Mouse (Mus musculus) liver, embryonic 13.5 days (tissue): ENCODE results near the gene Ltf. TPM values are rescaled to one million over a fixed set of nuclear protein-coding genes. Genes with fewer than 3 reads are reported as not detected.
A peak's percentile ranks its signal among the peaks of the same experiment; 100 is the strongest.

Experiments used
- ATAC-seq: fragments of 200-750 bp; cut with Nextera tagmentation; 2 replicates; pipeline ENCODE4 v1.8.0; 2017; ENCODE audit warnings: low read depth, mild to moderate bottlenecking, moderate number of reproducible peaks, moderate library complexity
- DNase-seq: peaks from one replicate; pipeline ENCODE4 v3.0.0; 2022
- H3K27ac ChIP-seq: fragments of 300-500 bp; sonication (generic); 2 replicates; pipeline ENCODE4 v1.5.1; 2015; ENCODE audit warnings: moderate library complexity, mild to moderate bottlenecking, inconsistent platforms
- H3K27me3 ChIP-seq: fragments of 300-500 bp; sonication (generic); 2 replicates; pipeline ENCODE4 v1.6.1; 2015; ENCODE audit warnings: mild to moderate bottlenecking, inconsistent platforms
- H3K36me3 ChIP-seq: fragments of 300-500 bp; sonication (generic); 2 replicates; pipeline ENCODE4 v1.6.1; 2015; ENCODE audit warnings: mild to moderate bottlenecking, inconsistent platforms
- H3K4me1 ChIP-seq: fragments of 300-500 bp; sonication (generic); replicated peaks from 2 replicates; pipeline ENCODE4 v1.6.1; 2015; ENCODE audit warnings: inconsistent platforms
- H3K4me2 ChIP-seq: fragments of 300-500 bp; sonication (generic); 2 replicates; pipeline ENCODE4 v1.6.1; 2015; ENCODE audit warnings: inconsistent platforms, mild to moderate bottlenecking, moderate library complexity
- H3K4me3 ChIP-seq: fragments of 300-500 bp; sonication (generic); replicated peaks from 2 replicates; pipeline ENCODE4 v1.5.1; 2015; ENCODE audit warnings: mild to moderate bottlenecking, inconsistent platforms
- H3K9ac ChIP-seq: fragments of 300-500 bp; sonication (generic); 2 replicates; pipeline ENCODE4 v1.6.1; 2015; ENCODE audit warnings: mild to moderate bottlenecking, inconsistent platforms
- H3K9me3 ChIP-seq: fragments of 300-500 bp; sonication (generic); replicated peaks from 2 replicates; pipeline ENCODE4 v1.6.1; 2016; ENCODE audit warnings: inconsistent platforms
- WGBS: fragments of 180-500 bp; shearing (Covaris S2); methylation state at CpG from one replicate; pipeline ENCODE4 v1.1.7; 2015; ENCODE audit not compliant: insufficient replicate concordance; 5-methylcytosine and 5-hydroxymethylcytosine counted together
- polyA plus RNA-seq: library from polyadenylated mRNA; unstranded; fragments of >200 nt; fragmentation: Nextera tagmentation; extraction: Ambion mirVana; gene quantifications from 2 replicates; pipeline ENCODE4 v1.2.1, GENCODE M21; 2015

Gene Ltf
- 17.7 and 18.7 TPM in 2 replicates for polyA plus RNA-seq

DNA sequence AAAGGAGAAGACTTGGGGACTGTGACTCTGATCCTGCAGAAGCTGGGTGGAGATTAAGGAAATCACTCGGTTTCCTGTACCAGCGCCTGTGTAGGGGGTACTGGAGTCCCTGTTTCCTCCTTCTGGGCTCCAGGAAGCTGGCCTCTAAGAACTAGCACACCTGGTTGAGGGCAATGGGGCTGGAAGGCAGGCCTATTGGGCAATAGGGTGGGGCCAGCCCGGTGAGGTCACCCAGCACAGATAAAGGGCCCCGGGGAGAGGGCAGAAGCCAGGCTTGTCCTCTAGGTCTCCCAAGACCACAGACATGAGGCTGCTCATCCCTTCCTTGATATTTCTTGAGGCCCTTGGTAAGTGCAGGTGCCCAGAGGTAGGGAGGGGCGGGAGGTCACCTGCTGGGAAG, at the start of gene Ltf:
Gene Ltf (plus strand): TSS at position 250 of the 400 bp plus-strand sequence.
- Histone ChIP-seq H3K4me3 (no peak within 1 kb of the TSS), H3K27ac (no peak within 1 kb of the TSS), H3K4me2 (no peak within 1 kb of the TSS), H3K4me1 (peaks cover 7% of the 10 kb centered on the region; the same call in 1 of the 2 replicates), H3K36me3 (no peaks in the 10 kb centered on the region), H3K27me3 (no peaks in the 10 kb centered on the region), H3K9me3 (no peaks in the 10 kb centered on the region), H3K9ac (no peak within 1 kb of the TSS)
- DNase-seq (no peak), ATAC-seq (peak; percentile 61)
- 15% methylated on average over 5 of the region's 5 CpGs for WGBS

DNA sequence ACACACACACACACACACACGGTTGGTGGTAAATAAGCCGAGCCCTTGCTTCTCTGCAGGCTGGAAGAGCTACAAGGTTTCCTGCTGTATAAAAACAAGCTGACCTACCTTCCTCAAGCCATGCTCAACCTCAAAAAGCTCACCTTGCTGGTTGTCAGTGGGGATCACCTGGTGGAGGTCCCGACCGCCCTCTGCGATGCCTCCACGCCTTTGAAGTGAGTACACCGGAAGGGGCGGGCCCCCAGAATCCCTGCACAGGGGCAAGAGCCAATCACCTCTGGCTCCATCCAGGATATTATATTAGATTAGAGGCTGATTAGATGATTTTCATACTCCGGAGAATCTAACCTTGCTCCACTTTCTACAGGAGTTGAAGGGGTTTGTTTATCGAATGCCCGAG, 39.7 kb upstream of the Ltf start:
- H3K9me3 ChIP-seq, result no peaks in the 10 kb centered on the region
- H3K4me3 ChIP-seq, result no peak overlapping the region
- H3K27ac ChIP-seq, result no peak overlapping the region
- no peak overlapping the region for H3K9ac ChIP-seq
- no peaks in the 10 kb centered on the region for H3K27me3 ChIP-seq
- no peaks in the 10 kb centered on the region for H3K36me3 ChIP-seq
- no peaks in the 10 kb centered on the region for H3K4me1 ChIP-seq
- 86% methylated on average over 11 of the region's 11 CpGs for WGBS
- no peak overlapping the region for H3K4me2 ChIP-seq
- no peak for DNase-seq
- no peak for ATAC-seq

DNA sequence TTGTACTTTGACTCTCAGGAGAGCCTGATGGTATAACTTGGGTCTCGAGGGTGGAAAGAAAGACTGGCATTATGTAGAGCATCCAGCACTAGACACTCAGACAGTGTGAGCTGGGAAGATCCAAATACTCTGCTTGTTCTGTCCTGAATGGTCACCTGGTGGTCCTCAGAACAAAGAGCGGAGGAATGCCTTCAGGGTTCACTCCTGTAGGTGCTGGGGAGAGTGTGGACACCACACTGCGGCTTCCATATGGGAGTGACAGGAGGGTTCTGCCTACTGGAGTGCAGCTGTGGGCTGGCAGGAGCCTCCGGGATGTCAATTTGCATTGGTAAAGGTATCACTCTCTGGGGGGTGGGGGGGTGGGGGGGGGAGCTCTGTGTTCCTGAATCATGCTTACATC, 36.7 kb upstream of the Ltf start:
- Histone ChIP-seq H3K27ac (no peak overlapping the region), H3K27me3 (no peaks in the 10 kb centered on the region), H3K9me3 (no peaks in the 10 kb centered on the region), H3K9ac (no peak overlapping the region), H3K36me3 (no peaks in the 10 kb centered on the region), H3K4me2 (no peak overlapping the region), H3K4me3 (no peak overlapping the region), H3K4me1 (no peaks in the 10 kb centered on the region)
- no peak for DNase-seq
- WGBS, result 58% methylated on average over 4 of the region's 4 CpGs
- no peak for ATAC-seq

DNA sequence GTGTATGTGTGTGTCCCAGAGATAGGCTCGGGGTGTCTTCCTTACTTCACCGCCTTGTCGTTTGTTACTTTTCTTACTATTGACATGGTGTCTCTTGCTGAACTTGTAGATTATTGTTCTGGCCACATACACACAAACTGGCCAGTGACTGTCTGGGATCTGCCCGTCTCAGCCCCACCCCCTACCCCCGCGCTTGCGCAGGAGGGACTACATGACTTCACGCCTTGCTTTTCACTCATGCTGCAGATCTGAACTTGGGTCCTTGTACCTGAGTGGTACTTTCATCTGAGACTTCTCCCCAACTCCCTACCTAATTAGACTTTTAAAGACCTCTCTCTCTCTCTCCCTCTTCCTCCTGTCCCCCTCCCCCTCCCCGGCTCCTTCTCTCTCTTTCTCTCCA, 35.0 kb upstream of the Ltf start:
- DNase-seq (no peak), ATAC-seq (no peak)
- Histone ChIP-seq H3K4me1 (no peaks in the 10 kb centered on the region), H3K27me3 (no peaks in the 10 kb centered on the region), H3K4me3 (no peak overlapping the region), H3K9ac (no peak overlapping the region), H3K4me2 (no peak overlapping the region), H3K9me3 (no peaks in the 10 kb centered on the region), H3K27ac (no peak overlapping the region), H3K36me3 (no peaks in the 10 kb centered on the region)
- 84% methylated on average over 9 of the region's 9 CpGs for WGBS

GRCm38 (mm10) chr9:110985541-110985940, 33.5 kb upstream of the Ltf start:
- no peak for DNase-seq
- 84% methylated on average over 5 of the region's 5 CpGs for WGBS
- no peaks in the 10 kb centered on the region for H3K27me3 ChIP-seq

DNA sequence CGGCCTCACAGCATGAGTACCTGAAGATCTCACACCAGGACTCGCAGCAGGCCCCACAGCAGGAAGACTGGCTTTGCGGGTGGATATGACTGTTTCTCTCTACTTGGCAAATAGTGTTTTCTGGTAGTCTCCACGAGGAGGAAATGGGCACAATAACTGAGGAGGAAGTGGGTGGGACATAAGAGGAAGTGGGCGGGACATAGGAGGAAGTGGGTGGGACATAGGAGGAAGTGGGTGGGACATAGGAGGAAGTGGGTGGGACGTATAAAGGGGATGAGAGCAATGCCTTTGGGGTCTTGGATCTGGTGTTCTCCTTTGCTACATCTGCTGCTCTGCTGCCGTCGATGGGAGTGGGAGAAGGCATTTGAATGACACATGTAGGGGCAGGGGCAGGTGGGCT, 33.1 kb upstream of the Ltf start:
- Histone ChIP-seq H3K36me3 (no peaks in the 10 kb centered on the region), H3K4me1 (0 out of 2 replicates have a peak, but pooled peaks cover 4% of the 10 kb centered on the region), H3K27ac (peak overlapping the region; percentile 53; the same call in 1 of the 2 replicates), H3K9me3 (no peaks in the 10 kb centered on the region), H3K9ac (no peak overlapping the region), H3K27me3 (no peaks in the 10 kb centered on the region), H3K4me2 (no peak overlapping the region), H3K4me3 (no peak overlapping the region)
- 66% methylated on average over 8 of the region's 8 CpGs for WGBS
- ATAC-seq (no peak), DNase-seq (no peak)

More at GRCm38 (mm10) chr9:110985541-110985940, 33.5 kb upstream of the Ltf start:
- Histone ChIP-seq H3K9me3 (no peaks in the 10 kb centered on the region), H3K36me3 (no peaks in the 10 kb centered on the region), H3K4me1 (no peaks in the 10 kb centered on the region), H3K9ac (no peak overlapping the region), H3K4me2 (no peak overlapping the region), H3K4me3 (no peak overlapping the region), H3K27ac (peak overlapping the region; percentile 53; the same call in 1 of the 2 replicates)
- no peak for ATAC-seq

- Histone ChIP-seq H3K4me3 (peak overlapping the region; percentile 34), H3K4me2 (peak overlapping the region; percentile 44), H3K9me3 (no peaks in the 10 kb centered on the region), H3K36me3 (no peaks in the 10 kb centered on the region), H3K4me1 (0 out of 2 replicates have a peak, but pooled peaks cover 5% of the 10 kb centered on the region), H3K9ac (no peak overlapping the region), H3K27me3 (no peaks in the 10 kb centered on the region), H3K27ac (peak overlapping the region; percentile 64)
- ATAC-seq (no peak), DNase-seq (no peak)
- WGBS, result 43% methylated on average over 4 of the region's 4 CpGs
Observed at GRCm38 (mm10) chr9:110987331-110987730, 31.7 kb upstream of the Ltf start.

GRCm38 (mm10) chr9:110988078-110988477, 31.0 kb upstream of the Ltf start:
- Histone ChIP-seq H3K4me3 (peak overlapping the region; percentile 45), H3K4me2 (peak overlapping the region; percentile 53), H3K9ac (no peak overlapping the region), H3K36me3 (no peaks in the 10 kb centered on the region), H3K9me3 (no peaks in the 10 kb centered on the region), H3K4me1 (0 out of 2 replicates have a peak, but pooled peaks cover 5% of the 10 kb centered on the region), H3K27ac (no peak overlapping the region), H3K27me3 (no peaks in the 10 kb centered on the region)
- DNase-seq, result no peak
- no peak for ATAC-seq
- whole genome bisulfite sequencing, result 60% methylated on average over 3 of the region's 3 CpGs

DNA sequence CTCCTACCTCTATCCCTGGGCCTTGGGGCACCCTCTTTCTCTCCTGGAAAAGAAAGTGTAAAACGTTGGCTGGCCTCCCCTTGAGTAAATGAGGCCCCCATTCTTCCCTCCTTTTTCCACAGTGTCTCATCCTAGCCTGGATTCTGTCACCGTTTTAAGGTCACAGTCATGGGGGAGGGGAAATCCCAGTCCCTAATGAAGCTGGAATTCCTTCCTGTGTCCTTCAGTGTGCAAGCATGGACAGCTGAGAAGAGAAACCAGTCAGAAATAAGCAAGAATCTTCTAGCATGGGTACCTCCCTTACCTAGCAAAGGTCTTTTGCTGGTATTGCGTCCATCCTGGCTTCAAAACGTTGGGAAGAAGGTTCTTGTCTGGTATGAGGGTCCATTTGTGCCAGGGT, 29.9 kb upstream of the Ltf start:
- peak overlapping the region; percentile 53 for H3K4me2 ChIP-seq
- WGBS, result 39% methylated on average over 4 of the region's 4 CpGs

DNA sequence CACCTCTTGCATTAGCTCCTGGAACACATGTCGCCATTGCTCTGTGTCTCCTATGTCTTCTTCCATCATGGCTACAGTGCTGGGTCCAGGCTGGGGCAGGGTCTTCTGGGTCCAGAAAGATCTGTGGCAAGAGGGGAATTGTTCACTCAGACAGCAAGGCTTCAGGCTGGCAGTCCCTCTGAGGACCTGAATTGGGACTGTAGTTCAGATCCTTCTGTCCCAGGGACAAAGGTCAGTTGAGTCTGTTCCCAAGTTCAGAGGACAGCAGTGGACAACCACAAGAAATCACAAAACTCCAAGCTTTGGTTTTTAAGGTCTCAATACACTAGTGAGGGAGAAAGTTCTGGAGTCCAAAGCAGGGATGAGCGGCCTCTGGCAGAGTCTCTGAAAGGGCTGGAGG, 29.5 kb upstream of the Ltf start:
- Histone ChIP-seq H3K4me3 (peak overlapping the region; percentile 45), H3K9ac (peak overlapping the region; percentile 46), H3K36me3 (no peaks in the 10 kb centered on the region), H3K27ac (peak overlapping the region; percentile 76), H3K27me3 (no peaks in the 10 kb centered on the region), H3K9me3 (no peaks in the 10 kb centered on the region), H3K4me1 (peaks cover 10% of the 10 kb centered on the region), H3K4me2 (peak overlapping the region; percentile 53)
- ATAC-seq, result no peak
- 68% methylated on average over 2 of the region's 2 CpGs for WGBS
- no peak for DNase-seq

More for the DNA sequence above, 29.9 kb upstream of the Ltf start:
- no peaks in the 10 kb centered on the region for H3K9me3 ChIP-seq
- no peak for DNase-seq
- H3K9ac ChIP-seq, result peak overlapping the region; percentile 46
- H3K36me3 ChIP-seq, result no peaks in the 10 kb centered on the region
- peak overlapping the region; percentile 76 for H3K27ac ChIP-seq
- H3K4me1 ChIP-seq, result peaks cover 7% of the 10 kb centered on the region; the same call in 1 of the 2 replicates
- peak overlapping the region; percentile 45 for H3K4me3 ChIP-seq
- ATAC-seq, result no peak
- no peaks in the 10 kb centered on the region for H3K27me3 ChIP-seq

- Histone ChIP-seq H3K27me3 (no peaks in the 10 kb centered on the region), H3K36me3 (no peaks in the 10 kb centered on the region), H3K4me1 (peaks cover 14% of the 10 kb centered on the region), H3K4me3 (peak within 1 kb of the TSS; percentile 45), H3K9ac (peak within 1 kb of the TSS; percentile 46), H3K27ac (peak within 1 kb of the TSS; percentile 76), H3K9me3 (no peaks in the 10 kb centered on the region), H3K4me2 (peak within 1 kb of the TSS; percentile 53)
- WGBS, result 22% methylated on average over 6 of the region's 6 CpGs
- no peak for ATAC-seq
- DNase-seq, result no peak
Observed at GRCm38 (mm10) chr9:110990204-110990603, 28.9 kb upstream of the Ltf start, which contains the start of gene Rtp3. Rtp3 (minus strand) TSS chr9:110990583.

- no peak overlapping the region for H3K9ac ChIP-seq
- H3K9me3 ChIP-seq, result no peaks in the 10 kb centered on the region
- H3K27me3 ChIP-seq, result no peaks in the 10 kb centered on the region
- peak overlapping the region; percentile 54 for H3K27ac ChIP-seq
- no peaks in the 10 kb centered on the region for H3K36me3 ChIP-seq
- no peak overlapping the region for H3K4me3 ChIP-seq
- H3K4me2 ChIP-seq, result no peak overlapping the region
- 42% methylated on average over 3 of the region's 3 CpGs for whole genome bisulfite sequencing
- no peak for DNase-seq
- H3K4me1 ChIP-seq, result peaks cover 16% of the 10 kb centered on the region
- ATAC-seq, result peak; percentile 63
Observed at GRCm38 (mm10) chr9:110993281-110993709, 25.8 kb upstream of the Ltf start.
